Comparison of ENCODE assay signal across 32 mouse cellular contexts in the genomic region with DNA sequence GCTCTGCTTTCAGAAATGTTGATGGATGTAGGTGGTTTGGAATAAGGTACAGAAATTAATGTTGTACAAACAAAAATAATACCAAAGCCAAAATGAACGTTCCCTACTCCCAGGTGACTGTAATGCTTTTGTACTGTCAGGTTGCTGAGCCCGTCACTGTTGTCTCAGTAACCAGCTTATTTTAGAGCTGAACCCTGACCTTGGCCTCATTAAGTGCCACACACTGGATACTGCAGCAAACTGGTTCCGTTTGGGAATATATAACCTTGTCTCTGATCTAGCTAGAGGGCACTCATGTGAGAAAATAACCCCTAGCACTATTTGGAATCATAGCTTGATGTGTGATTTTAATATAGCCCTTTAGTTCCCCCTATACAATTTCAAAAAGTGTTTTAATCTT. TPM values are rescaled to one million over a fixed set of nuclear protein-coding genes. Genes with fewer than 3 reads are reported as not detected.
DNase-seq lines count a peak whose midpoint lies in the region; ATAC-seq and TF ChIP-seq lines count a peak whose summit lies in the region.
"Had no signal": no experiment of that assay in that cellular context is flagged by ENCODE, and none has a peak within 500 bp of the region (broad histone marks: within the 10 kb centered on the region; RNA-seq: fewer than 3 reads in every experiment).

No protein-coding gene starts in this region.

- no peak overlapping the region for H3K4me2 ChIP-seq in midbrain, embryonic 11.5 days
- H3K4me2 ChIP-seq: forebrain, embryonic 13.5 days; liver, embryonic 12.5 days; neural tube, embryonic 15.5 days had no signal

- no peaks in the 10 kb centered on the region for H3K9me3 ChIP-seq in midbrain, embryonic 11.5 days (ENCODE audit: control insufficient read depth, low read length)
- no peaks in the 10 kb centered on the region for H3K9me3 ChIP-seq in midbrain, embryonic 10.5 days (replicated peaks)
- H3K9me3 ChIP-seq: forebrain, embryonic 13.5 days; hindbrain, embryonic 10.5 days; liver, embryonic 12.5 days; neural tube, embryonic 15.5 days had no signal

- 57% methylated on average over 3 of the region's 3 CpGs for WGBS in midbrain, embryonic 11.5 days
- 68% methylated on average over 3 of the region's 3 CpGs for WGBS in midbrain, embryonic 10.5 days

- H3K36me3 ChIP-seq in midbrain, embryonic 11.5 days (ENCODE audit: control insufficient read depth, insufficient read depth, low read length) = no peaks in the 10 kb centered on the region
- no peaks in the 10 kb centered on the region for H3K36me3 ChIP-seq in midbrain, embryonic 10.5 days
- H3K36me3 ChIP-seq: hindbrain, embryonic 10.5 days; liver, embryonic 12.5 days; neural tube, embryonic 15.5 days had no signal

- peak; percentile 41 for DNase-seq in embryo, embryonic 10 days (ENCODE audit: low spot score)
- DNase-seq in embryo, embryonic 9.5 days (ENCODE audit: extremely low spot score) = no peak
- no peak for DNase-seq in midbrain, embryonic 11.5 days (ENCODE audit: low spot score, missing footprints)
- no peak for DNase-seq in midbrain, embryonic 10.5 days (ENCODE audit: low spot score)
- DNase-seq in adrenal gland, postnatal 14 days = peak; percentile 20
- DNase-seq in brain, embryonic 14.5 days (ENCODE audit: low read depth) = peak; percentile 24
- no peak for DNase-seq in cerebellum, postnatal 25 days
- no peak for DNase-seq in urinary bladder, postnatal 36 days (ENCODE audit: low spot score in 2 of 2)
- DNase-seq: cerebellum, adult 18-20 months; cerebellum, postnatal 10 days; gastrocnemius, postnatal 14 days; heart, postnatal 14 days; kidney, adult 18-20 months; kidney, postnatal 4 days; layer of hippocampus, postnatal 36 days; left cerebral cortex, postnatal 4 days; liver, postnatal 0 days; lung, postnatal 36 days; retina, postnatal 1 day; right cerebral cortex, postnatal 14 days; thymus, postnatal 4 days had no signal

- H3K9ac ChIP-seq in midbrain, embryonic 11.5 days (ENCODE audit: low read length) = no peak overlapping the region
- H3K9ac ChIP-seq: forebrain, embryonic 13.5 days; liver, embryonic 12.5 days; liver, postnatal 0 days; neural tube, embryonic 15.5 days had no signal

- H3K27ac ChIP-seq in midbrain, embryonic 11.5 days (ENCODE audit: low read depth, low read length) = no peak overlapping the region
- no peak overlapping the region for H3K27ac ChIP-seq in midbrain, embryonic 10.5 days (replicated peaks)
- H3K27ac ChIP-seq: forebrain, embryonic 13.5 days; hindbrain, embryonic 10.5 days; liver, embryonic 12.5 days; neural tube, embryonic 15.5 days had no signal

- H3K4me3 ChIP-seq in midbrain, embryonic 11.5 days (ENCODE audit: low read depth, low read length) = no peak overlapping the region
- H3K4me3 ChIP-seq in midbrain, embryonic 10.5 days = no peak overlapping the region
- H3K4me3 ChIP-seq: erythroblast, embryonic 14.5 days; forebrain, embryonic 13.5 days; hindbrain, embryonic 10.5 days; liver, embryonic 12.5 days; neural tube, embryonic 15.5 days had no signal

- ATAC-seq in midbrain, embryonic 11.5 days (ENCODE audit: low FRiP score) = peak; percentile 42; the same call in 1 of the 2 replicates
- ATAC-seq: CD4-positive, CD25-positive, alpha-beta regulatory T cell, adult 4 months; forebrain, embryonic 13.5 days; liver, embryonic 12.5 days; liver, postnatal 0 days had no signal

- no peak for TF ChIP-seq CTCF in brain, embryonic 14.5 days (IDR thresholded peaks at IDR 0.05; ENCODE audit: borderline replicate concordance, extremely low read depth, insufficient read depth, insufficient read length)

- H3K27me3 ChIP-seq in midbrain, embryonic 11.5 days (ENCODE audit: control insufficient read depth, insufficient read depth, low read length) = no peaks in the 10 kb centered on the region
- H3K27me3 ChIP-seq in midbrain, embryonic 10.5 days (ENCODE audit: low read depth, poor library complexity, severe bottlenecking) = no peaks in the 10 kb centered on the region
- H3K27me3 ChIP-seq: forebrain, embryonic 13.5 days; liver, embryonic 12.5 days; neural tube, embryonic 15.5 days had no signal

- H3K4me1 ChIP-seq in midbrain, embryonic 11.5 days (ENCODE audit: control insufficient read depth, insufficient read depth, low read length) = no peaks in the 10 kb centered on the region
- no peaks in the 10 kb centered on the region for H3K4me1 ChIP-seq in midbrain, embryonic 10.5 days
- H3K4me1 ChIP-seq: hindbrain, embryonic 10.5 days; liver, embryonic 12.5 days; neural tube, embryonic 15.5 days had no signal

- TF ChIP-seq POLR2A in brain, embryonic 14.5 days (IDR thresholded peaks at IDR 0.05; ENCODE audit: borderline replicate concordance, extremely low read depth, insufficient read depth, insufficient read length, poor library complexity, severe bottlenecking) = no peak

RNA-seq across cellular contexts. Expression of a gene that starts 60.0 kb away (rescaled TPM):
- not detected in 2 replicates for polyA plus RNA-seq in midbrain, embryonic 11.5 days (2014; fragmentation: Nextera tagmentation; extraction: Ambion mirVana)
- polyA plus RNA-seq in midbrain, embryonic 10.5 days (2016; fragmentation: Nextera tagmentation; extraction: Ambion mirVana) = 0.11 and 0.14 TPM in 2 replicates
- total RNA-seq in adrenal gland, postnatal 14 days (2021) = 3.5 and 3.9 TPM in 2 replicates
- polyA plus RNA-seq in brain, embryonic 14.5 days (2012; rRNA removed) = 0.05 TPM in 1 of 2 replicates, not detected in the other
- polyA plus RNA-seq: CD4-positive, CD25-positive, alpha-beta regulatory T cell, adult 4 months; cortical plate, adult 2 months; embryonic facial prominence, embryonic 14.5 days; erythroblast, embryonic 14.5 days; heart, embryonic 14.5 days; liver, postnatal 0 days; small intestine, adult 2 months; stomach, embryonic 14.5 days had no signal

Comparison
In these comparisons a context has a peak if more than half of its experiments do, and no peak if none do; other contexts are left out.
1. DNase-seq: peak in embryo, embryonic 10 days (single experiment), adrenal gland, postnatal 14 days (single experiment) and brain, embryonic 14.5 days (single experiment); none in embryo, embryonic 9.5 days (single experiment), midbrain, embryonic 11.5 days (single experiment), midbrain, embryonic 10.5 days (single experiment), cerebellum, postnatal 25 days (0 of 2) and urinary bladder, postnatal 36 days (0 of 2).